In genomic region chrX:167205813-167206520, GRCm38 (mm10) we compare ENCODE assay signal across 8 mouse cellular contexts. TPM values are rescaled to one million over a fixed set of nuclear protein-coding genes. Genes with fewer than 3 reads are reported as not detected.
A peak's percentile ranks its signal among the peaks of the same experiment; 100 is the strongest.
DNase-seq lines count a peak whose midpoint lies in the region; ATAC-seq and TF ChIP-seq lines count a peak whose summit lies in the region.

No protein-coding gene starts in this region.

- H3K36me3 ChIP-seq in midbrain, embryonic 16.5 days (ENCODE audit: control insufficient read depth, insufficient read depth, low read length): no peaks in the 10 kb centered on the region

- peaks cover 3% of the 10 kb centered on the region; the same call in 1 of the 2 replicates for H3K4me1 ChIP-seq in midbrain, embryonic 16.5 days (ENCODE audit: control insufficient read depth, insufficient read depth, low read length)

- TF ChIP-seq CTCF in left cerebral cortex, adult 2 months (IDR thresholded peaks at IDR 0.05): no peak

- H3K9ac ChIP-seq in midbrain, embryonic 16.5 days (ENCODE audit: low read depth, low read length): no peak overlapping the region

- 47% methylated on average over 8 of the region's 8 CpGs for WGBS in midbrain, embryonic 16.5 days

- peak; percentile 35 to 54 for ATAC-seq in hematopoietic stem cell, adult 5-6 weeks (replicated peaks in 1 of 2; ENCODE audit: insufficient read depth in 1 of 2, low FRiP score in 2 of 2, low TSS enrichment in 1 of 2, low read depth in 1 of 2, poor library complexity in 2 of 2, severe bottlenecking in 2 of 2)
- no peak for ATAC-seq in midbrain, embryonic 16.5 days

- H3K27me3 ChIP-seq in midbrain, embryonic 16.5 days (ENCODE audit: control insufficient read depth, insufficient read depth, low read depth, low read length): no peaks in the 10 kb centered on the region

- intact Hi-C loops in left cerebral cortex, adult 2 months (cut with DNase I): loop anchor here (2.0 to 10.0 kb wide), 8 partner anchors 23 to 694 kb away; no protein-coding TSS in a partner anchor
- intact Hi-C loops in left cerebral cortex, postnatal 14 days (cut with DNase I): loop anchor here (10.0 kb wide), 3 partner anchors 101 to 541 kb away; no protein-coding TSS in a partner anchor

- peak overlapping the region; percentile 36; the same call in 1 of the 2 replicates for H3K27ac ChIP-seq in left cerebral cortex, adult 2 months
- H3K27ac ChIP-seq in midbrain, embryonic 16.5 days (ENCODE audit: low read length): 0 out of 2 replicates have a peak overlapping the region, but pooled peaks have one; percentile 22

- H3K9me3 ChIP-seq in midbrain, embryonic 16.5 days (replicated peaks; ENCODE audit: control insufficient read depth, low read length, poor library complexity, severe bottlenecking): no peaks in the 10 kb centered on the region

- peak overlapping the region; percentile 68 for H3K4me2 ChIP-seq in midbrain, embryonic 16.5 days (ENCODE audit: low read length)

- H3K4me3 ChIP-seq in left cerebral cortex, adult 2 months: no peak overlapping the region
- H3K4me3 ChIP-seq in midbrain, embryonic 16.5 days (ENCODE audit: low read depth, low read length): peak overlapping the region; percentile 57

- DNase-seq in left cerebral cortex, adult 2 months (ENCODE audit: extremely low spot score in 1 of 2, low spot score in 2 of 2): no peak
- no peak for DNase-seq in left cerebral cortex, postnatal 14 days (ENCODE audit: low spot score in 2 of 2)
- DNase-seq in brain, adult 2 months (ENCODE audit: low read depth, low spot score): peak; percentile 36
- DNase-seq in right cerebral cortex, postnatal 14 days: no peak
- DNase-seq in cerebellum, adult 8-10 months: no peak
- DNase-seq in yolk sac, embryonic 10.5 days (ENCODE audit: low spot score): no peak

RNA-seq across cellular contexts. Expression of gene Tmsb4x, which starts 3.1 kb away (rescaled TPM):
- 100 to 1,000 TPM; 851 to 933 TPM for total RNA-seq in left cerebral cortex, adult 2 months (2021)
- 1,000 to 10,000 TPM; 1,077 to 1,206 TPM for total RNA-seq in left cerebral cortex, postnatal 14 days (2021)
- total RNA-seq in hematopoietic stem cell, adult 5-6 weeks (2017): 644 and 1,558 TPM in 2 replicates
- 4,447 and 4,880 TPM in 2 replicates for polyA plus RNA-seq in midbrain, embryonic 16.5 days (2015; fragmentation: Nextera tagmentation; extraction: Ambion mirVana)

RNA-seq across cellular contexts. Expression of gene Tlr8, which starts 58.2 kb away (rescaled TPM):
- total RNA-seq in left cerebral cortex, adult 2 months (2021): under 1 TPM; 0.14 to 0.16 TPM
- total RNA-seq in left cerebral cortex, postnatal 14 days (2021): under 1 TPM; 0.13 TPM
- total RNA-seq in hematopoietic stem cell, adult 5-6 weeks (2017): 0.74 and 2.8 TPM in 2 replicates
- polyA plus RNA-seq in midbrain, embryonic 16.5 days (2015; fragmentation: Nextera tagmentation; extraction: Ambion mirVana): 0.06 TPM in 1 of 2 replicates, not detected in the other
